Mouse (Mus musculus): Measurements from ENCODE around the gene Hist1h3f.
"Not testable (repeated sequence)": the region's sequence is repeated elsewhere in the genome, so short reads cannot be mapped to it uniquely, and the experiment has no call there.

Hist1h3f gene

DNA sequence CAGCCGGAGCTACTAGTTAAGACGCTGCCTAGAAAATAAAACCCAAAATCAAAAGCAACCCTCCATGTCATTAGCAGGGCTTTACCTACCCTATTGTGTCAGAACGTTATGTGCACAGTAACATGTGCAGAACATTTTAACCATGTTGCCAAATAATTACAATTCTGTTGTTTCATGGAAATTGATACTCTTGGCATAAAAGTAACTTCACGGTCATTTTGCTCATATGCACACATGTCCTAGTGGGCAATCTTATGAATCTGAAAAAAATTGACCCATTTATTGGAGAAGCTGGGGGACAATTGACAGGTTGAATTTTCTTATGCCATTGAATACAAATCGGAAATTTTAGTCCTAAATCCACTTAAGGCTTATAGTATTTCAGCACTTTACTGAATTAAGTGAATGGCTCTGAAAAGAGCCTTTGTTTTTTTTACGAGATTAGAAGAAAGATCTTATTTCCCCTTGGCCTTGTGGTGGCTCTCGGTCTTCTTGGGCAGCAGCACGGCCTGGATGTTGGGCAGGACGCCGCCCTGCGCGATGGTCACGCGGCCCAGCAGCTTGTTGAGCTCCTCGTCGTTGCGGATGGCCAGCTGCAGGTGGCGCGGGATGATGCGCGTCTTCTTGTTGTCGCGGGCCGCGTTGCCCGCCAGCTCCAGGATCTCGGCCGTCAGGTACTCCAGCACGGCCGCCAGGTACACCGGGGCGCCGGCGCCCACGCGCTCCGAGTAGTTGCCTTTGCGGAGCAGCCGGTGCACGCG is 26.6 kb downstream of the Hist1h3f start:
- DNase-seq: not testable (repeated sequence)

DNA sequence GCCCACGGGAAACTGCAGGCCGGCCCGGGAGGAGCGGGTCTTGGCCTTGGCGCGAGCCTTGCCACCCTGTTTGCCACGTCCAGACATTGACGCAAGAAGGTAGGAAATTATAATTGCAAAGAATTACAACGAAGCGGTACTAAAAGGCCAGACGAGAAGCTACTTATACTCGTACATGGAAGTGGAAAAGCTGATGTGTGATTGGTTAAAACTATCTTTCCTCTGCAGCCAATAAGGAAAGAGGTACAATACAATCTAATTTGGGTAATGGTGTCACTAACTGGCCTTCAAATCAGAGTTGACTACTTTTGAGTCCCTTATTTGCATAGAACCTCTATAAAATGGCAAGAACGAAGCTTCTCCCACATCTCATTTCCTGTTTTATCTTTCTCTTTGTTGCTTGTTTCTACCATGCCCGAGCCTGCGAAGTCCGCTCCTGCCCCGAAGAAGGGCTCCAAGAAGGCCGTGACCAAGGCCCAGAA is 27.2 kb downstream of the Hist1h3f start, which contains the start of the genes Hist1h2ae and Hist1h2bg:
TSS of gene Hist1h2ae (minus strand) at position 199 of the 482 bp plus-strand sequence.
TSS of gene Hist1h2bg (plus strand) at position 375 of the 482 bp plus-strand sequence.
- DNase-seq: peak; percentile 43

DNA sequence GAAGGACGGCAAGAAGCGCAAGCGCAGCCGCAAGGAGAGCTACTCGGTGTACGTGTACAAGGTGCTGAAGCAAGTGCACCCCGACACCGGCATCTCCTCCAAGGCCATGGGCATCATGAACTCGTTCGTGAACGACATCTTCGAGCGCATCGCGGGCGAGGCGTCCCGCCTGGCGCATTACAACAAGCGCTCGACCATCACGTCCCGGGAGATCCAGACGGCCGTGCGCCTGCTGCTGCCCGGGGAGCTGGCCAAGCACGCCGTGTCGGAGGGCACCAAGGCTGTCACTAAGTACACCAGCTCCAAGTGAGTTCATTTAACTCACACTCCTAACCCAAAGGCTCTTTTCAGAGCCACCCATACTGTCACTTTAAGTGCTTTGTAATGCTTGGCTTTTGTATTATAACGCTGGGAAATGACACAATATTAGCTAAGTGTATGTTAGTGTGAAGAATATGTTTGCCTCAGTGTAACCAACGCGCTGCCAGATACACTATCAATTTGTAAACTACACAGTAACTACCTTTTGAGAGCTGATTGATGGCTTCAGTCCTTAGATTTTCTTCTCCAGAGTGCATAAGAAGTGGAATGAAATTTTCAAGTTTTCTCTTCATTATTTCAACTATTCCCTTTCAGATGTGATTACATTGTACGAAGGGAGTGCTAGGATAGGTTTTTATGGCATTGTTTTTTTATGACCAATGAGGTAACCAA is 27.8 kb downstream of the Hist1h3f start:
- DNase-seq: not testable (repeated sequence)

DNA sequence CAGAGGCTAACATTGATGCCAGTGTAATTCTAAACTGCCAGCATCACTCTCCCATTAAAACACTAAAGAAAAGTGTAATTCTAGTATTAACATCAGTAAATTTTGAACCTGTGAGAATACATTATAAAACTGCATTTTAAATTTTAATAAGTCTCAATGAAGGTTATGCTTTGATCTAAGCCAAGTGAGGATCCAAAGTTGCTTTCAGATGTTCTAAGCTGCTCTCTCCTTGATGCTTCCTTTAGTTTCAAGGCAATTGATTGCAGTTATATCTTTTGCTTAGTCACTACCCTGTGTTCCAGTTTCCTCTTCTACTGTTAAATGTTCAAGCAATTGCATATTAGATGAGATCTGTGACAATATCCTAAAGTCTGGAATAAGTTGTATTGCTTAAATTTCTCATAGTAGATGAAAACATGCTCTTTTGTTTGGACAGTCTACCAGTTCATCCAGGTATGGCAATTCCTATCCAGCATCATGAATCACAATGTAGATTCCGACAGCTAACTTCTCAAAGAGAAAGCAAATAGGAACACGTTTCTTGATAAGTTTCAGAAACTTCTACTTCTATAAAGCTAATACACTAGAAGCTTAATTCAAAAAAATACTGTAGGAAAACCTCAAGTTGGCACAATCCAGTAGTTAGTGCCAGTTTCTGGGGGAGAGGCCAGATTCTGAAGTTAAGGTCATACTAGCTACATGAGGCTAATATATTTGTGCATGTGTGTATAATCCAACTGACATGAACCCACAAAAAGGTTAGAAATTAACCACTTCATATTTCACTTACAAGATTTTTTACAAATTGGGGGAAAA is 28.6 kb downstream of the Hist1h3f start:
- DNase-seq: no peak

DNA sequence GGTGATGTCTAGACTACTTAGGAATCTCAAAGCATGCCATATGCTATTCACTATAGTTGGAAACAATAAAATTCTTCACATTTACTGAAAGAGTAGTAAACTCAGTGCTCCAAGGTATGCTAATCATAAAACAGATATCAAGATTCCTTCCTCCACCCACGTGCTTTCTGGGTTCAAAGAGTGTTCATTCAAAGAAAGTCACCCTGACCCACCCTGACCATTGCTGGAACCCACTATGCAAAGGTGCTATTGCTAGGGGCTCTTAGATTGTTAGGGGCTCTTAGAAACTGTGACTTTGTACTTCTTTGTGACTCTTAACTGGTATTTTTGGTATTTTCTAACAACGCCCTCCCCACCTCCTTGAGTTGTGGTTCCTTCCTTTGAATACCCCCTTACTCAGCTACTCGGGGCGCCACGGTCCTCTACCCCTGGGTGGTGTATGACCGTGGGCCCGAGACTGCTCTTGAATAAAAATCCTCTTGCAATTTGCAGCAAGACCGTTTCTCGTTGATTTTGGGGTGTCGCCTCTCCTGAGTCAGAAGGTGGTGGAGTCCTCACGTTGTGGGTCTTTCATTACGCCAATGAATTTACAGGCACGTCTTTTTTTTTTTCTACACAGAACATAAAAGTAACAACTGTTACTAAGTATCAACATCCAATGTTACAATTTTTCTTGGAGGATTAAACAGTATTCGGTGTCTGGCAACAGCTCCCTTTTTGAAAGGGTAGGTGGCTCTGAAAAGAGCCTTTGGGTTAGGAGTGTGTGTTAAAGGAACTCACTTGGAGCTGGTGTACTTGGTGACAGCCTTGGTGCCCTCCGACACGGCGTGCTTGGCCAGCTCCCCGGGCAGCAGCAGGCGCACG is 29.4 kb downstream of the Hist1h3f start:
- DNase-seq: not testable (repeated sequence)

DNA sequence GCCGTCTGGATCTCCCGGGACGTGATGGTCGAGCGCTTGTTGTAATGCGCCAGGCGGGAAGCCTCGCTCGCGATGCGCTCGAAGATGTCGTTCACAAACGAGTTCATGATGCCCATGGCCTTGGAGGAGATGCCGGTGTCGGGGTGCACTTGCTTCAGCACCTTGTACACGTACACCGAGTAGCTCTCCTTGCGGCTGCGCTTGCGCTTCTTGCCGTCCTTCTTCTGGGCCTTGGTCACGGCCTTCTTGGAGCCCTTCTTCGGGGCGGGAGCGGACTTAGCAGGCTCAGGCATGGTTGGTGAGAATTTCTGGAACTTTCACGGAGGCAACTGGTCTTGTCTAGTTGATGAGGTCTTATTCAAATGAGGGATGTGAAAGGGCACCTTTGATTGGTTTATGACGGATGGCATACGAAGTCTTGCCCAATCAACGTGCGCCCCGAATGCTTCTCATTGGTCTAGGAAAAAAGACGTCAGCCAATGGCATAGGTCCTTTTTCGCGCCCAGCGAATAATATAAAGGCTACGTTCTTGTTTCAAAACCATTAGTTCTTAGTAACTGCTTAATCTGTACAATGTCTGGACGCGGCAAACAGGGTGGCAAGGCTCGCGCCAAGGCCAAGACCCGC is 30.2 kb downstream of the Hist1h3f start, which contains the start of the genes Hist1h2bf and Hist1h2ad:
TSS of gene Hist1h2bf (minus strand) at position 299 of the 627 bp plus-strand sequence.
TSS of gene Hist1h2ad (plus strand) at position 484 of the 627 bp plus-strand sequence.
- peak; percentile 63 for DNase-seq

DNA sequence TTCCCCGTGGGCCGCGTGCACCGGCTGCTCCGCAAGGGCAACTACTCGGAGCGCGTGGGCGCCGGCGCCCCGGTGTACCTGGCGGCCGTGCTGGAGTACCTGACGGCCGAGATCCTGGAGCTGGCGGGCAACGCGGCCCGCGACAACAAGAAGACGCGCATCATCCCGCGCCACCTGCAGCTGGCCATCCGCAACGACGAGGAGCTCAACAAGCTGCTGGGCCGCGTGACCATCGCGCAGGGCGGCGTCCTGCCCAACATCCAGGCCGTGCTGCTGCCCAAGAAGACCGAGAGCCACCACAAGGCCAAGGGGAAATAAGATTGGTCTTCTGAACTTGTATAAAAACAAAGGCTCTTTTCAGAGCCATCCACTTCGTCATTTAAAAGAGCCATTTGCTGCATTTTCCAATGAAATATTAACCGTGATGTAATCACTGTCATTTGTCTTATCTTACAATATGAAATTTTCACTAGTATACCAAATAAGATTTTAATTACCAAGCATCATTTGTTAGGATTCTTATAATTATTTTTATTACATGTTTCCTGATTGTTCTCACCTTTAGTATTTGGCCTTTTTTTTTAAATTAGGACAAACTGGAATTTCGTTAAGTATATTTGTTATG is 30.8 kb downstream of the Hist1h3f start:
- DNase-seq: not testable (repeated sequence)

DNA sequence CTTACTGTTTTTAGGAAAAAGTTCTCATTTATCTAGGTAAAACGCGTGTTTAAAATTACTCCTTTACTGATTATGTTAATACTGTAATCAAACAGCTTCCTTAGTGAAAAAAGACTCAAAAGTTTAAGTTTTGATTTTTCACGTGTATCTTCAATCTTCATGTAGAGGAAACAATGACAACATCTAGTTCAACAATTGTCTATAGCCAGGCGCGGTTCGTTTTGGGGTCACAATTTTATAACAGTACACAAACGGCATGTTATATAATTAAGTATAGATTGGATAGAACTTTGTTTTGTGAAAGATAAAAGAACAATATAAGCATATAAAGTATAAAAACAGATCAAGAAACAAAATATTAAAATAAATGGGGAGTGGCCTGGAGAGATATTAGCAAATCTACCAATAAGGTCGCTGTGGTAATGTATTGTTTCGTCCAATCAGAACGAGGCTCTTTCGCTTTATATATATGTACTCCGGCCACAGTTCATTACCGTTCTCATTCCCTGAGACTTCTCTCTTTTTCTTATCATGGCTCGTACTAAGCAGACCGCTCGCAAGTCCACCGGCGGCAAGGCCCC is 31.5 kb downstream of the Hist1h3f start, which contains the start of gene Hist1h3d:
TSS of gene Hist1h3d (plus strand) at position 493 of the 581 bp plus-strand sequence.
- no peak for DNase-seq

DNA sequence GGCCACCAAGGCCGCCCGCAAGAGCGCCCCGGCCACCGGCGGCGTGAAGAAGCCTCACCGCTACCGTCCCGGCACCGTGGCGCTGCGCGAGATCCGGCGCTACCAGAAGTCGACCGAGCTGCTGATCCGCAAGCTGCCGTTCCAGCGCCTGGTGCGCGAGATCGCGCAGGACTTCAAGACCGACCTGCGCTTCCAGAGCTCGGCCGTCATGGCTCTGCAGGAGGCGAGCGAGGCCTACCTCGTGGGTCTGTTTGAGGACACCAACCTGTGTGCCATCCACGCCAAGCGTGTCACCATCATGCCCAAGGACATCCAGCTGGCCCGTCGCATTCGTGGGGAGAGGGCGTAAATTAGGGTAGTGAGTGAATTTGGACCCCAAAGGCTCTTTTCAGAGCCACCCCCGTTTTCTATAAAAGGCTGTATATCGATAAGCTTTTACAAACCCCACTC is 32.0 kb downstream of the Hist1h3f start:
- not testable (repeated sequence) for DNase-seq

DNA sequence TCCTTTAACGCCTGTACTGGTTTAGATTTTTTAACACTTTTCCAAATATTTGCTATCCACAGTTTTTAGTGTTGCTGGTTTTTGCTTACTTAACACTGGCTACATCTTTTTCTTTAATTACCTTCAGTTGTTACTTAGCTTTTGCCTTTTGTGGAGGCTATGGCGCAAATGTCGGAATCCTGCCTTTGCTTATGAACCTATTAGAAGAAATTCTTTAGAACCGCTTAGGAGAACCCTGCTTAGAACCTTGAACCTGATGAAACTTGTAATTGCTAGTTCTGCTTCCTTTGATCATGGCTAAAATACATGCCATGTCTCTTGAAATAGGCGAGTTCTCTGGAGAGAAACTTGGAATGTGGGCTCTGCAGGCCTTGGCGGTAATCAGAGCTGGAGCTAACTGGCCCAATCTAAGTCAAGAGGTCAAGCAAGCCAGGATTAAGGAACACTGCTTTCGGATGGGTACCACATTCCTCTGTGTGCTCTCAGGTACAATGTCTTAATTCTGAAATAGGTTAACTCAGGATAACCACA is 32.6 kb downstream of the Hist1h3f start:
- no peak for DNase-seq

DNA sequence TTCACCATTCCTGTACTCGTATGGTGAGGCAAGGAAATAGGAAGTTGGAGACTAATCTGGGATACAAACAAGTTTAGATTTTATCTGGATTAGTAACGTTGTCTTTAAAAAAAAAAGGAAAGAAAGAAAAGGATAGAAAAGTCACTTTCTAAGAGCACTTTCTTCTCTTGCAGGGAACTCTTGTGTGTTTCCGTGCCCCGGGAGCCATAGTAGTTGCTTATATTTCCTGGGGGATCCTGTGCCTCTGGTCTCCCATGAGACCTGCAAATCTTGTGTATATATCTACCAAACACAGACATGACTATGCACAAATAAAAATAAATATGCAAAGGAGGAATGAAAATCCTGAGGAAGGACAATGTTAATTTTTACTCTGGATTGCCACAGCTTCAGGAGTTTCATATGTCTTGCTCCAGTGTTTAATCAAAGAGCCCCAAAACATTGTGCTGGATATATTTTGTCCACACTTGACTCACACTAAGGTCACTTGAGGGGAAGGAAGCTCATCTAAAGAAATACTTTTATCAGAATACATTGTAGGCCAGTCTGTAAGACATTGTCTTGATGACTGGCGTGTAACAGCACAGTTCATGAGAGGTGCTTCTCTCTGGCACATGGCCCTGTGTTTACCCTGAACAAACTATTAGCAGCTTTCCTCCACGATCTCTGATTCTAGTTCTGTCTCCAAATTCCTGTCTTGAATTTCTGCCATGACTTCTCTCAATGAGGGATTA is 33.2 kb downstream of the Hist1h3f start:
- DNase-seq: no peak

DNA sequence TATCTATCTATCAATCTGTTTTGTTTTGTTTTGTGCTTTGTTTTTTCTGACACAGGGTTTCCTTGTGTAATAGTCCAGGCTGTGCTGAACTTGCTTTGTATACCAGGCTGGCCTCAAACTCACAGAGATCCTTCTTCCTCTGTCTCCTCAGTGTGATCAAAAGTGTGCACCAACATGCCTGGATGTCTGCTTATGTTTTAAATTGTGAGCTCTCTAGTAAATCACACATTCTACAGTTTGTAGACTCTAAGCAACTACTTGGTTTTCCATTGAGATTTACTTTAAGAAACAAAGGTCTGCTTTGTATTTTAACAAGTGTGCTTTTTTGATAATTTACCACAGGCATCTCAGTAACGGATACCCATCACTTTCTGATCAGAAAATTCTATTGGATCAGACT is 34.0 kb downstream of the Hist1h3f start:
- no peak for DNase-seq

DNA sequence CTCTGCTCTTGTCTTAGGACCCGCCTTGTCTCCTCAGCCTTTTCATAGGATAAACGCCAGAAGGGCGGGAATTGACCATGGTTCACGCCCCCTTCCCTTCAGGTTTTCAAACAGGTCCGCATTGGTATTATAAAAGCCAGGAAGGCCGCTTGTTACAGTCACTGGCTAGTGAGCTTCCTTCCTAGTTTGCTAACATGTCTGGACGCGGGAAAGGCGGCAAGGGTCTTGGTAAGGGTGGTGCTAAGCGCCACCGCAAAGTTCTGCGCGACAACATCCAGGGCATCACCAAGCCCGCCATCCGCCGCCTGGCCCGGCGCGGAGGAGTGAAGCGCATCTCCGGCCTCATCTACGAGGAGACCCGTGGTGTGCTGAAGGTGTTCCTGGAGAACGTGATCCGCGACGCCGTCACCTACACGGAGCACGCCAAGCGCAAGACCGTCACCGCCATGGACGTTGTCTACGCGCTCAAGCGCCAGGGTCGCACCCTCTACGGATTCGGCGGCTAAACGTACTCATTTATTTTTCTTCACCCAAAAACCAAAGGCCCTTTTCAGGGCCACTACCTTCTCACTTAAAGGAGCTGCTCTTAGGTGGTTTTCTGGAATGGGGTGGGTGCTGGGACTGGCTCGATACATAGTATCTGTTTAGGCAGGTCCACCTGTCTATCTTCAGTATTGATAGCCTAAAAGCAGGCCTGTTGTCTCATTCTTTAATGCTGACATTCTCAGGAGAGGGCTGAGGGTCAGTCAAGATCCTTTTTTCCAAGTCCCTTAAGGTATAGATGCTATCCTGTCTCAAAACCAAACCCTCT is 37.8 kb downstream of the Hist1h3f start, which contains the start of gene Hist1h4d:
TSS of gene Hist1h4d (plus strand) at position 191 of the 811 bp plus-strand sequence.
- peak; percentile 94 for DNase-seq

DNA sequence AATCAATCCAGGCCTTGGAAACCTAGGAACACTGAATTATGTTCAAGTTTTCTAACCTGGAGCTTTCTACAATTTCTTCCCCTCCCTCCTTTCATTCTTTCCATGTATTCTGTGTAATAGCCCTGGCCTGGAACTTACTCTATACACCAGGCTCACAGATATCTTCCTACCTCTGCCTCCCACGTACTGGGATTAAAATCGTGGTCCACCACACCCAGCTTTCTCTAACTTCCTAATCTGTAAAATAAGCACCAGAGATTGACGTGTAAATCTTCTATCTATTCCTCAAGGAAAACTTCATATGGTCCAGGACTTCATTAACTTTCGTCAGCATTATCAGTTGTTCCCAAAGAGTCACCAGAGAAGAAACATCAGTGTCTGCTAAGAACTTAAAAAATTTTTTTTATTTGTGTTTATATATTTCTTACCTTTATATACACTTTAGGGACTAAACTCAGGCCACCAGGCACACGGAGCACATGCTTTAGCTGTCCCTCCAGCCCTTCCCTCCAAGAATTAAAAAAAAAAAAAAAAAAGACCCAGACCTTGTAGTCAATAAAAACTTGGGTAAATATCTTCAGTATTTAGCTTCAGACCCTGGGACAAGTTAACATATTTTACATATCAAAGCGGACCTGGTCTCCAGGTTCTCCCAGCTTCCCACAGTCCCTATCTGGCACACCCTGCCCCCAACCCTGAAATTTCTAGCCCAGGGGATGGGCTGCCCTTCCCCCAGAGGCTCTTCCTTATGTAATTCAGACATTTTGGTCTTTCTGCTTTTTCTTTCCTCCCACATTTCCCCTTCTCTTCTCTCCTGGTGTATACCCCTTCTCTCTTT is 38.6 kb downstream of the Hist1h3f start:
- no peak for DNase-seq

DNA sequence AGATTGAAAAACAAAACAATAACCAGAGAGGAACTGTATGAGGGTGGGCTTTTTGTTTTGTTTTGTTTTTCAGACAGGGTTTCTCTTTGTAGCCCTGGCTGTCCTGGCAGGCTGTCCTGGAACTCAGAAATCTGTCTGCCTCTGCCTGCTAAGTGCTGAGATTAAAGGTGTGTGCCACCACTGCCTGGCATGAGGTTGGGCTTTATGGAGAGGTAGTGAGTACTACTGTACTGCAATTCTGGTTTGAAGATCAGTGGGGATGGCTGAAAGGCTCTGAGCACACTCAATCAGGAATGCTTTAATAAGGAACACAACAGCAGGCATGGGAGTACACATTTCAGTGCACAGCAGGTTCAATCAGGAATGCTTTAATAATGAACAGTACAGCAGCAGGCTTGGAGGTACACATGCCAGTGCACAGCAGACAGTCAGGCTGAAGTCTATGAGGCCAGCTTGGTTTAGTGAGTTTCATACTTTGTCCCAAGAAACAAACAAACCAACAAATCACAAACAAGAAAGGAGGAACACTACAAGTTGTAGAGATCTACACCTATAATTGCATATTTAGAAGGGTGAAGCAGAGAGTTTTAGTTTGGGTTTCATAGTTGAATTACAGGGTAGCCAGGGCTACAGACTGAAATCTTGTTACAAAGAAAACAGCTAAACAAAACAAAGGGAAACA is 39.7 kb downstream of the Hist1h3f start:
- no peak for DNase-seq

DNA sequence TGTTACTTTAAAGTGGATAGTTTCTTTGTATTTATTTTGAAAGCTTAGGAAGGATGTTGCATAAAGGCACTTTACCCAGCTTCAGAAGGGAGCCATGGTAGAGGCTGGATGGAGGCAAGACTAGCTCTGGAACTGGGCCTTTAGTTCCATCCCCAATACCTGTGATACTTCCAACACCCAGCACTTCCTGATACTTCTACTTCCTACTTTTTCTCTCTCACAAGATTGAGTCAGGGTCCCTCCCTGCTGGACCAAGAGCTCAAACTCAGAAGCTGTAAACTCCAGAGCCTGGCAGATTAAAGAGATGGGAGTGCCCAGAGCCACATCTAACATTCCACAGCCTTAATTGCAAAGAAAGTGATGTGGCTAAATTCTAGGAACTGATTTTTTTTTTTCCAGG is 40.5 kb downstream of the Hist1h3f start:
- DNase-seq: no peak

DNA sequence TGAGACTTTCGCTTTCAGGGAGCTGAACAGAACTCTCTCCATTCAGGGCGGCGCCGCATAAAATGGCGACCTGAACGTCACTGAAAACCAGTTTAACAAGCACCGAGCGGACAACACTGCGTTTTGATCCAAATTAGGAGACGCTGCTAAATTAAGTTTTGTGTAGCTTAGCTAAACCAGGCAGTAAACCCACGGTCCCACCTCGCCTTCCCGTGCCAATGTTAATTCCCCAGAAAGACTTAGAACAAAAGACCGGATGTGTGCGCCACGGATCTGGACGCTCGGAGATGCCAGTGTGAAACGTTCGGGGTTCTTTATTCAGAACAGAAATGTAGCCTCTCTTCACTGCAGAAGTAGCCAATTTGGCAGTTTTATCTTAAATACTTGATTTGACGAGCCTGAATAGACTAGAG is 41.2 kb downstream of the Hist1h3f start:
- DNase-seq: no peak

Data from cerebellum, adult 11 months (tissue).